Mouse (Mus musculus) adrenal gland, adult (tissue): ENCODE results near the gene Gm9603.
"Not testable (repeated sequence)": the region's sequence is repeated elsewhere in the genome, so short reads cannot be mapped to it uniquely, and the experiment has no call there.

ENCODE experiments used
- DNase-seq, 2 experiments: peaks; one replicate each; pipeline ENCODE4 v3.0.0; 2022 to 2023; ENCODE audit warnings: low spot score in 1 of 2; ENCODE audit not compliant: inconsistent age in 2 of 2

Gene Gm9603

DNA sequence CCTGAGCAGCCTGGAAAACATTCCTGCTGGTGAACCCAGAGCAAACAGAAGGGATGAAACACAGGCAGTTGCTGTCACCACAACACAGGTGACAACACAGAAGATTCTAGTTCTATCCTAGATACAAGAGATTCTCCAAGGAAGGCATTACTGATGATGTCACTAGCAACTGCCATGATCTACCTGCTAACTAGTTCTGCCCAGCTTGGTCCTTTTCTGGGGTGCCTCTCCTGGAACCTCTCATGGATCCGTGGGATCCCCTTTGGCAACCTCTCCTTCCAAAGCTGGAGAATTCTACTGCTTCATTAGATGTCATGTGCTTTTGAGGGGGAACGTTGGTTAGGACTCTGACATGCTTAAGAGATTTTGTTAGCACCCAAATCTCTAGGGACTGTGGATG lies at the start of gene Gm9603:
Gene Gm9603 (minus strand): TSS at position 101 of the 400 bp plus-strand sequence.
- not testable (repeated sequence) for DNase-seq

DNA sequence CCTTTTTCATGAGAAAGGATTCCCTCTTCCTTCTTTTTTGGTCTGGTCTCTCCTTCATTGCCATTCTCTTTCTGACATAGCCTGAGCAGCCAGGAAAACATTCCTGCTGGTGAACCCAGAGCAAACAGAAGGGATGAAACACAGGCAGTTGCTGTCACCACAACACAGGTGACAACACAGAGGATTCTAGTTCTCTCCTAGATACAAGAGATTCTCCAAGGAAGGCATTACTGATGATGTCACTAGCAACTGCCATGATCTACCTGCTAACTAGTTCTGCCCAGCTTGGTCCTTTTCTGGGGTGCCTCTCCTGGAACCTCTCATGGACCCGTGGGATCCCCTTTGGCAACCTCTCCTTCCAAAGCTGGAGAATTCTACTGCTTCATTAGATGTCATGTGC lies 54.3 kb downstream of the Gm9603 start, which contains the start of gene Gm8265:
Gene Gm8265 (minus strand): TSS at position 101 of the 400 bp plus-strand sequence.
- DNase-seq = not testable (repeated sequence)
